Mouse (Mus musculus) ES-E14 (cell line): ENCODE measurements at regions not wholly inside any gene's neighbourhood (a gene's known extent, or its start where the extent isn't known, plus 50 kb on each side); places are given as distances from the start of the nearest gene placed in this dataset.

Experiments used
- DNase-seq: peaks from one replicate; pipeline ENCODE4 v3.0.0-alpha.2; 2013; ENCODE audit warnings: low read depth, low spot score
- H3K27ac ChIP-seq: 2 replicates; pipeline ENCODE4 v1.5.1; 2012; ENCODE audit warnings: low read depth, mild to moderate bottlenecking, low read length, moderate library complexity, mixed read lengths; ENCODE audit not compliant: poor library complexity, insufficient read depth, severe bottlenecking
- H3K36me3 ChIP-seq: 2 replicates; pipeline ENCODE4 v1.6.1; 2012; ENCODE audit warnings: mild to moderate bottlenecking, low read length, moderate library complexity, mixed read lengths; ENCODE audit not compliant: control insufficient read depth, poor library complexity, insufficient read depth, severe bottlenecking
- H3K4me1 ChIP-seq, 2 experiments: fragments of 150-350 bp in 1 of 2; sonication (generic) in 1 of 2; 2 replicates each; pipeline ENCODE4 v1.6.1; 2012; ENCODE audit warnings: low read length in 2 of 2, mild to moderate bottlenecking in 1 of 2, mixed read lengths in 1 of 2; ENCODE audit not compliant: control insufficient read depth in 2 of 2, insufficient read depth in 2 of 2, poor library complexity in 1 of 2
- H3K4me3 ChIP-seq, 2 experiments: fragments of 150-350 bp in 1 of 2; sonication (generic) in 1 of 2; 2 replicates each; pipeline ENCODE4 v1.5.1; 2012; ENCODE audit warnings: low read length in 2 of 2, low read depth in 1 of 2, mild to moderate bottlenecking in 1 of 2, mixed read lengths in 1 of 2; ENCODE audit not compliant: insufficient read depth in 1 of 2, poor library complexity in 1 of 2, severe bottlenecking in 1 of 2
- H3K9ac ChIP-seq: 2 replicates; pipeline ENCODE4 v1.6.1; 2012; ENCODE audit warnings: low read depth, mild to moderate bottlenecking, low read length, mixed read lengths; ENCODE audit not compliant: poor library complexity, insufficient read depth, severe bottlenecking
- H3K9me3 ChIP-seq: fragments of 150-350 bp; sonication (generic); 2 replicates; pipeline ENCODE4 v1.6.1; 2012; ENCODE audit warnings: low read depth, mild to moderate bottlenecking, low read length; ENCODE audit not compliant: control insufficient read depth, insufficient read depth
- CHD2 ChIP-seq: IDR thresholded peaks from 2 replicates; pipeline ENCODE4 v1.6.1; 2014; ENCODE audit warnings: mild to moderate bottlenecking, low read depth, low read length, inconsistent platforms
- HCFC1 ChIP-seq: IDR thresholded peaks from 2 replicates; pipeline ENCODE4 v1.6.1; 2012; ENCODE audit warnings: low read length, inconsistent platforms, borderline replicate concordance; ENCODE audit not compliant: insufficient read depth
- MAFK ChIP-seq: IDR thresholded peaks from 2 replicates; pipeline ENCODE4 v1.6.1; 2014; ENCODE audit warnings: mild to moderate bottlenecking, low read depth, low read length, inconsistent platforms; ENCODE audit not compliant: insufficient read depth
- ZC3H11A ChIP-seq: IDR thresholded peaks from 2 replicates; pipeline ENCODE4 v1.6.1; 2012; ENCODE audit warnings: low read depth, mild to moderate bottlenecking, inconsistent platforms, low read length, borderline replicate concordance
- ZNF384 ChIP-seq: IDR thresholded peaks from 2 replicates; pipeline ENCODE4 v1.6.1; 2012; ENCODE audit warnings: low read depth, low read length, inconsistent platforms
- in situ Hi-C, 2 experiments: fragments of 600-800 bp; cut with MboI; formaldehyde crosslinking; loops; one replicate each; pipeline ENCODE4 v1.15.1; 2025; ENCODE audit warnings: low sequenced_read_pairs in 2 of 2, inconsistent platforms in 1 of 2; ENCODE audit not compliant: unreplicated experiment in 2 of 2

DNA sequence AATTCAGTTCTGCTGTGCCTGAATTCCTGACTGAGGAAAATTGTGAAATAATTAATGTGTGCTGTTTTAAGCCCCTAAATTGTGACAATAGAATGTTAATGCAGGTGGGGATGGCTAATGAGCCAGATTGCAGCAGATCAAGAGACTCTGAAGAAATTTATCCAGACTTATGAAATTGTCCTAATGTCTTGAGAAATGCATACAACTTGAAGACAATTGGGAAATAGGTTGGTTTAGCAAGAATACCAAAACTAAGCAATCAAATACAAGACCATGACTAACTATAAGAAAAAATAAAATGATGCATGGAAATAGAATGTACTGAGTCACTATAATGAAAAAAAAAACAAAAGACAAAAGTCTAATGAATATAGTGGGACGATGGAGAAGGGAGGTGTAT, 113.7 kb upstream of the Hccs start:
- H3K27ac ChIP-seq: no peak overlapping the region
- H3K4me3 ChIP-seq: no peak overlapping the region
- no peaks in the 10 kb centered on the region for H3K36me3 ChIP-seq
- H3K4me1 ChIP-seq: no peaks in the 10 kb centered on the region
- no peak for DNase-seq
- in situ Hi-C loops: no loop called here
- no peak for TF ChIP-seq ZC3H11A
- no peak for TF ChIP-seq ZNF384
- TF ChIP-seq MAFK: no peak
- TF ChIP-seq CHD2: no peak
- TF ChIP-seq HCFC1: no peak
- H3K9me3 ChIP-seq: no peaks in the 10 kb centered on the region
- H3K9ac ChIP-seq: no peak overlapping the region

DNA sequence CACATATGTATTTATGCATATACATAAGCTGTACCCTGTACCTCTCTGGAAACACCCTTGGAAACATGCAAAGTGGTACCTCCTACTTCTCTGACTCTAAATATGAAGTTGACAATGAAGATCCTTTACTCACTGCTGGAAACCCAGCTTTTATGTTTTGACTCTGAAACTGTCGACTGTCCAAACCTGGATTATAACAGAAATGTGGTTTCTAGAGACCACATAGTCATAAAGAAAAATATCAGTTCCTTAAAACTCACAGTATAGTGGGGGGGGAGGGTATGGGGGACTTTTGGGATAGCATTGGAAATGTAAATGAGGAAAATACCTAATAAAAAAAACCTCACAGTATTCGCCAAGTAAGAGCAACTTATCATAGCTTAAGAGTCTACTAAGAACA, 76.7 kb upstream of the Hccs start:
- in situ Hi-C loops: no loop called here
- Histone ChIP-seq H3K4me3 (no peak overlapping the region), H3K9me3 (no peaks in the 10 kb centered on the region), H3K4me1 (no peaks in the 10 kb centered on the region), H3K27ac (no peak overlapping the region), H3K36me3 (no peaks in the 10 kb centered on the region), H3K9ac (no peak overlapping the region)
- DNase-seq: no peak
- TF ChIP-seq HCFC1 (no peak), MAFK (no peak), ZC3H11A (no peak), CHD2 (no peak), ZNF384 (no peak)

DNA sequence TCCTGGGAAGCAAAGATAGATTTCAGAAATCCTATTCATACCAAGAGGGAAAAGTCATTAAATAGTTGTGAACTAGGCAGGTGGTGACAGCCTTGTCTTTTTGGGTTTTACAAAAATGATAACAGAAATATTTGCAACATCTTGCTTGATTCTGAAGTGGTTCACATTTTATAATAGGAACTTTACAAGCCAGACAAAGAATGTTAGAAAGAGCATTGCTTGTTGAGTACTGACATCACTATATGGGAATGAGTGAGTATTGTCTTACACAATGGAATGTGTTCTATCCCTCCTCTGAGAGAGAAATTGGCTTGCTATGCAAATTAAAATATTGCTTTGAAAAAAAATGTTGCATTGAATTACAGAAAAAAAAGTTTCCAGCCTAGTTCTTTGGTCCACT, 66.5 kb upstream of the Hccs start:
- no peaks in the 10 kb centered on the region for H3K9me3 ChIP-seq

More for the DNA sequence above, 66.5 kb upstream of the Hccs start:
- DNase-seq: no peak
- no peaks in the 10 kb centered on the region for H3K4me1 ChIP-seq
- no peak overlapping the region for H3K27ac ChIP-seq
- no peaks in the 10 kb centered on the region for H3K36me3 ChIP-seq
- no peak overlapping the region for H3K9ac ChIP-seq
- H3K4me3 ChIP-seq: no peak overlapping the region
- in situ Hi-C loops: no loop called here
- TF ChIP-seq MAFK (no peak), CHD2 (no peak), ZNF384 (no peak), HCFC1 (no peak), ZC3H11A (no peak)
